Mouse (Mus musculus): ENCODE results near the gene Kpna1.
A peak's percentile ranks its signal among the peaks of the same experiment; 100 is the strongest.

The Kpna1 gene

DNA sequence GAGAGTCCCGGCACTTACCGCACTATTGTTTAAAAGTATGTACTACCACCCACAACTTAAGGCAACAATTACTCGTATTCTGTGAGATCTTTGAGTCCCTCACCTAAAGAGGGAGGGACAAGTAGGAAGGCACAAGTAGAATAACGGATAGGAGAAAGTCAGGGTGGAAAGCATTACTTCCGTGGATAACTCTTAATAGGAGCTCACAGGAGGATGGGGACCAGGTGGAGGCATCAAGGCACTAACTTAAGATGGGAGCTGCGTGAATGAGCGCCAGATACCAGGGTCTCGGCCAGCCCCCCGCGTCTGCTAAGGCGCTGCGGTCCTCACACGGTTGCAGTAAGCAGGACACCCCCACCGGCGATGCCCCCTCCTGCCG is 92.5 kb downstream of the Kpna1 start:
- DNase-seq (ENCODE audit: low read depth, low spot score): no peak

DNA sequence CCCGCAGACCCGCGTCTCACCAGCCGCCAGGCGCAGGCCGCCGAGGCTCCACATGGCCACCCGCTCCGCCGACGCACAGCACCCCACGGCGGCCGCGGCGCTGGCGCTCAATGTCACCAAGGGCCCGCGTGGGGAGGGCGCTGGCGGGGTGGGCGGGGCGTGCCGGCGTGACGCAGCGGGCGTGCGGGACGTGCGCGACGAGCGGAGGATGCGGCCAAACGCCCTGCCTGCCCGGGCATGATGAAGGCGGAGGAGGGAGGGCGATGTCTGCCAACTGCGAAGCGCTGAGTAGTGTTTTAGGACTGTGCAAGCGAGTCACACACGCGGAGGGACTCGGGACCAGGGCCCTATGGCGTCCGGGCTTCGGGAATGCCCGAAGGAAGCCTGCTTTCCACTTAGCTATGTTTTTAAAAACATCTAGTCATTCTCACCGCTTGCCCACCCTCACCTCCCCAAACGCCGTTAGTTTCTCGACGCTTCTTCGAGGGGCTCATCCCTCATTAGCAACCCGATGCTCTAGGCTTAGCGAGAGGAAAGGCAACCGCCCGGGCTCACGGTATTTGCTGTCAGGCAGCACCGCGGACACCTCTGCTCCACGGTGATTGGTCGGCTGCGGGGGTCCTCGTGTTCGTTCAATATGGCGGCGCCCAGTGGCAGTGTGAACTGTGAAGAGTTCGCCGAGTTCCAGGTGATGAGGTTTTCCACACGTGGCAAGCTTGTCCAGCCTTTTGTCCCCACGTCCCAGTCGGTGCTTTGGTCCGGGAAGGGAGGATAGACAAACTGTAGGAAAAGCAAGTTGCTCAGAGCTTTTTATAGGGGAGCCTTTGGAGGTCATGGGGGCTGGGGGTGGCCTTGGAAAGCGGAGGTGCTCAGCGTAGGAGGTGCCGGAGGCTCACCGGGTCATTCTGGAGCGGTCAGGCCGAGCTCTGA is 93.2 kb downstream of the Kpna1 start, which contains the start of the genes Fam162a and Ccdc58:
Gene Fam162a, minus strand, starts transcription at position 145 of the 930 bp plus-strand sequence.
Gene Ccdc58, plus strand, starts transcription at position 236 of the 930 bp plus-strand sequence.
- DNase-seq (ENCODE audit: low read depth, low spot score): peak; percentile 87

DNA sequence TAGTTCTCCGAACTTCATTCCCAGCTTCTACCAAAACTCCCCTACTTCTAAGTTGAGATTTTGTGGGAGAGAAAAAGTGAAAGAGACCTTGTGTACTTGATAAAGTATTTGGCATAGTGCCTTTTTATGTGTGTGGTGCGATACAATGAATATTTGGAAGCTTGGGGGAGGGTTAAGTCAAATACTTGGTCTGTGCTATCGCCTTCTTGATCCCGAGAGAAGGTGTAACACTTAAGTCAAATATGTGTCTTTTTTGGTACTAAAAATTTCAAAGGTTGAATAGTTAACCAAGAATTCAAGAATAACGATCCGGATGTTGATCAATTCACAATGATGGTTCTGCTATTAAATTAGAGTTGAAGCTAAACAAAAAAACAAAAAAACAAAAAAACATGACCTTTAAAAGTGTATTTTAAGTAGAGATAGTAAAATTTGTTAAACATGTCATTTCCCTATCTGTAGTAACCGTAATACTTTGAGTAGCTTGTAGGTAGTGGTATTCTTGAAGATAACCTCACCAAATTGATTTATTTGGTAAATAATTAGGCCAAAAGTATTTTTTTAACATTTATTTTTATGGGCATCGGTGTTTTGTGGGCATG is 94.0 kb downstream of the Kpna1 start:
- no peak for DNase-seq (ENCODE audit: low read depth, low spot score)

DNA sequence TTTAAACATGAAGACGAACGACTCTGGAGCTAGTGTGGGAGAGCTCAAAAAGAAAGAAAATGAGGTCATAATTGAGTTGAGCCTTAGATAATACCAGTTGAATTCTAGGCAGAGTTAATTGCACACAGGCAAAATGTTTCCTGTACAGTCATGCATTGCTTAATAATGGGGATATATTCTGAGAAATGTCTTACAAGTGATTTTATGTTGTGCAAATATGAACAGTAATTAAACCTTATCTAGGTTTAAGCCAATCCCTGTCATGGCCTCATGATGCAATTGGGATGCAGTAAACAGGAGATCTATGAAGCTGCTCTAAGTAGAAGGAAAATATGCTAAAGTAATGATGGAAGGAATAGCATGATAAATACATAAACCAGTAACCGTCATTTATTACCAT is 96.2 kb downstream of the Kpna1 start:
- no peak for DNase-seq (ENCODE audit: low read depth, low spot score)

DNA sequence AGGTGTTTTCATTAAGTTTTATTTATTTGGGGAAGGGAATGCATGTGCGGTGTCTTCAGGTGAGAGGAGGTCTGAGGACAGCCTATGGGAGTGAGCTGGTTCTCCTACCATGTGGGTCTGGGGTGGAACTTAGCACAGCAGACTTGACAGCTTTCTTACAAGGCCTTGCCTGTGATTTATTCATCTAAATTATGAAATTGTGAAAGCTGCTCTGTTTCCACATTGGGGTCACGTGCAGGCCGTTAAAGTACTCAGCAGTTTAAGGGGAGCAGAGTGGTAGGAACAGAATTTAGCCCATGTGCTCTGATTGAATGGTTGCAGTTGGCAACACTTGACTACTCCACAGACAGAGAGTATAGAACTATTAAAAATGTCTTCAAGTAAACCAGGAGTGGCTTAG is 101.4 kb downstream of the Kpna1 start:
- no peak for DNase-seq (ENCODE audit: low read depth, low spot score)
